Mouse (Mus musculus): ENCODE data around the gene Mast3. TPM values are rescaled to one million over a fixed set of nuclear protein-coding genes. Genes with fewer than 3 reads are reported as not detected.

Mast3 gene
- polyA plus RNA-seq, 1 experiment from 2014 or later = 15.8 TPM

DNA sequence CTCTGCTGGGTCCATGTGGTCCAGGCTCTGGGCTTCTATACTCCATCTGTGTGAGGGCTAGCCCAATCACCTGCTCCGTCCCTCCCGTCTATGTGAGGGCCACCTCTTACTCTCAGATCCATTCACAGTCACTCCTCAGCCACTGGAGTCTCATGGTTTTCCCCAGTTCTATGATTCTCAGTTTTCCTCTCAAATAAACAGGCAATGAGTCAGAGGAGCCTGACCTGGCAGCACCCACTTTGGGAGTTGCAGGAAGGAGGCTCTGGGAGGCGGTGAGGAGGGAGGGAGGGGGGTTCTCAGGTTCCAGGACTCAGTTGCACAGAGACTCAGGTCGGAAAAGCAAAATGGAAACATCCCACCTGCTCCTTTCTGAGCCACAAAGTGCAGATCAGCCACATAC is 8.0 kb upstream of the Mast3 start:
- Histone ChIP-seq H3K27me3 (peaks cover 55% of the 10 kb centered on the region), H3K4me1 (replicated peaks) (0 out of 2 replicates have a peak, but pooled peaks cover 7% of the 10 kb centered on the region), H3K36me3 (no peaks in the 10 kb centered on the region), H3K4me2 (no peak overlapping the region), H3K9ac (no peak overlapping the region), H3K4me3 (no peak overlapping the region), H3K27ac (replicated peaks) (no peak overlapping the region), H3K9me3 (no peaks in the 10 kb centered on the region)
- ATAC-seq (ENCODE audit: low read depth) = no peak
- WGBS = 54% methylated on average over 4 of the region's 4 CpGs

DNA sequence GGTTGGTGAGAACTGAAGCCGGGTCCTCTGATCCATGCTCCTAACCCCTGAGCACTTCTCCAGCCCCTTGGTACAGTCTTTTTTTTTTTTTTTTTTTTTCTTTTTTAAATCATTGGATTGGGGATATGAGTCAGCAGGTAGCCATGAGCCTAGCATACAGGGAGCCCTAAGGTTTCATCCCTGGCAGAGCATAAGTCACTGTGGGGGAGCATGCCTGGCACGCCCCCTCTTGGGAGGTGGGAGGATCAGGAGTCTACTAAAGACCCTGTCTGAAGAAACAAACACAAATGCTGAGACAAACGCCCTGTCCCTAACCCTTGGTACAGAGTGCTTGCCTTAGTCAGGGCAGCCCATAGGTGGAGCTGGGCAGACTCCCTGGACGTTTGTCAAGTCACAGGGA is 7.2 kb upstream of the Mast3 start:
- H3K4me1 ChIP-seq (replicated peaks) = 0 out of 2 replicates have a peak, but pooled peaks cover 6% of the 10 kb centered on the region
- WGBS = 35% methylated on average over 4 of the region's 4 CpGs
- H3K9me3 ChIP-seq = no peaks in the 10 kb centered on the region
- H3K27ac ChIP-seq (replicated peaks) = no peak overlapping the region
- no peak overlapping the region for H3K4me2 ChIP-seq
- no peak for ATAC-seq (ENCODE audit: low read depth)
- H3K4me3 ChIP-seq = no peak overlapping the region
- no peak overlapping the region for H3K9ac ChIP-seq
- H3K36me3 ChIP-seq = no peaks in the 10 kb centered on the region
- H3K27me3 ChIP-seq = peaks cover 51% of the 10 kb centered on the region

GRCm38 (mm10) chr8:70810962-70811680 is 6.3 kb upstream of the Mast3 start:
- peaks cover 49% of the 10 kb centered on the region for H3K27me3 ChIP-seq
- no peaks in the 10 kb centered on the region for H3K9me3 ChIP-seq
- ATAC-seq (ENCODE audit: low read depth) = no peak
- no peak overlapping the region for H3K27ac ChIP-seq (replicated peaks)
- H3K4me1 ChIP-seq (replicated peaks) = no peaks in the 10 kb centered on the region
- 74% methylated on average over 20 of the region's 20 CpGs for WGBS
- H3K4me2 ChIP-seq = no peak overlapping the region
- no peak overlapping the region for H3K4me3 ChIP-seq
- no peak overlapping the region for H3K9ac ChIP-seq
- no peaks in the 10 kb centered on the region for H3K36me3 ChIP-seq

DNA sequence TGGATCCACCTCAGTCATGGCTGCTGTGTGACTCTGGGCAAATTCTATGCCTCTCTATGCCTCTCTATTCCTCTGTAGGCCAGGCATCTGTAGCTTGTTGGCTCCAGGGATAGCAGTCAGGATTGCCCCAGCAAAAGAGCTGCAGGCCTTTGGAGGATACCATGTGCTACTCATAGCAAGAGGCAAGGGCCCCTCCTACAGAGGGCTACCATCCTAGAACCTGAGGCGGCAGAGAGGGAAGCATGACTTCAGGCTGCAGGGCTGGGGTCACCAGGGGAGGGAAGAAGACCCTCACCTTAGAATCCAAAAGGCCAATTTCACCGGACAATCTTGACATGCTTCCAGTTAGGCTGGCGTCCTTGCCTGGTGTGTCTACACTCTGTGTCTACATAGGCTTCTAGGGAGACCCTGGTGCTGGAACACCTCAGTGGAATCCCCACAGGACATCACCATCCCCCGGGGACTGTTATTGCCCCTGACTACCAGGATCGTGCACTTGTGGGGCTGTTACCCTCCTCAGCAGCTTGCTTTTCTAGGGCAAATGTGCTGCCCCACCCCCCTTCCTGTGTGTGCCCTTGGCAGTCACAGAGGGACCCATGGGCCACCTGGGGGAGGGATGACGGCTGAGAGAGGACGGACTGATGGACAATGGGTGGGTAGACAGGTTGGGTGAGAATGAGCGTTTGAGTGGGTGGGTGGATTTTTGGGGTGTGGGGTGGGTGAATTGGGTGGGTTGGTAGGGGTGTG is 4.3 kb upstream of the Mast3 start:
- no peak overlapping the region for H3K4me2 ChIP-seq
- 82% methylated on average over 8 of the region's 8 CpGs for WGBS
- peaks cover 8% of the 10 kb centered on the region for H3K4me1 ChIP-seq (replicated peaks)
- no peak for ATAC-seq (ENCODE audit: low read depth)
- H3K27ac ChIP-seq (replicated peaks) = no peak overlapping the region
- no peaks in the 10 kb centered on the region for H3K36me3 ChIP-seq
- H3K4me3 ChIP-seq = no peak overlapping the region
- no peak overlapping the region for H3K9ac ChIP-seq
- H3K27me3 ChIP-seq = peaks cover 49% of the 10 kb centered on the region
- H3K9me3 ChIP-seq = no peaks in the 10 kb centered on the region

GRCm38 (mm10) chr8:70808239-70808638 is 3.4 kb upstream of the Mast3 start, which contains the start of gene Il12rb1:
Il12rb1 (plus strand) TSS chr8:70808449.
- no peaks in the 10 kb centered on the region for H3K9me3 ChIP-seq
- peaks cover 15% of the 10 kb centered on the region for H3K4me1 ChIP-seq (replicated peaks)
- H3K27me3 ChIP-seq = peaks cover 49% of the 10 kb centered on the region
- no peak for ATAC-seq (ENCODE audit: low read depth)
- 71% methylated on average over 5 of the region's 5 CpGs for WGBS
- no peak within 1 kb of the TSS for H3K4me3 ChIP-seq
- H3K27ac ChIP-seq (replicated peaks) = no peak within 1 kb of the TSS
- H3K4me2 ChIP-seq = no peak within 1 kb of the TSS
- no peak within 1 kb of the TSS for H3K9ac ChIP-seq
- no peaks in the 10 kb centered on the region for H3K36me3 ChIP-seq

- Histone ChIP-seq H3K4me2 (no peak overlapping the region), H3K27ac (replicated peaks) (no peak overlapping the region), H3K9me3 (no peaks in the 10 kb centered on the region), H3K27me3 (peaks cover 53% of the 10 kb centered on the region), H3K36me3 (no peaks in the 10 kb centered on the region), H3K9ac (no peak overlapping the region), H3K4me3 (no peak overlapping the region), H3K4me1 (replicated peaks) (peaks cover 15% of the 10 kb centered on the region)
- WGBS = 53% methylated on average over 1 of the region's 1 CpGs
- no peak for ATAC-seq (ENCODE audit: low read depth)
These were observed 2.5 kb upstream of the Mast3 start for GRCm38 (mm10) chr8:70807304-70807703.

GRCm38 (mm10) chr8:70806541-70806940 is 1.7 kb upstream of the Mast3 start:
- H3K4me2 ChIP-seq = no peak overlapping the region
- no peak overlapping the region for H3K4me3 ChIP-seq
- WGBS = 67% methylated on average over 4 of the region's 4 CpGs
- H3K36me3 ChIP-seq = no peaks in the 10 kb centered on the region
- H3K27ac ChIP-seq (replicated peaks) = no peak overlapping the region
- H3K9me3 ChIP-seq = no peaks in the 10 kb centered on the region
- H3K4me1 ChIP-seq (replicated peaks) = peaks cover 15% of the 10 kb centered on the region
- no peak overlapping the region for H3K9ac ChIP-seq
- peaks cover 60% of the 10 kb centered on the region for H3K27me3 ChIP-seq
- no peak for ATAC-seq (ENCODE audit: low read depth)

DNA sequence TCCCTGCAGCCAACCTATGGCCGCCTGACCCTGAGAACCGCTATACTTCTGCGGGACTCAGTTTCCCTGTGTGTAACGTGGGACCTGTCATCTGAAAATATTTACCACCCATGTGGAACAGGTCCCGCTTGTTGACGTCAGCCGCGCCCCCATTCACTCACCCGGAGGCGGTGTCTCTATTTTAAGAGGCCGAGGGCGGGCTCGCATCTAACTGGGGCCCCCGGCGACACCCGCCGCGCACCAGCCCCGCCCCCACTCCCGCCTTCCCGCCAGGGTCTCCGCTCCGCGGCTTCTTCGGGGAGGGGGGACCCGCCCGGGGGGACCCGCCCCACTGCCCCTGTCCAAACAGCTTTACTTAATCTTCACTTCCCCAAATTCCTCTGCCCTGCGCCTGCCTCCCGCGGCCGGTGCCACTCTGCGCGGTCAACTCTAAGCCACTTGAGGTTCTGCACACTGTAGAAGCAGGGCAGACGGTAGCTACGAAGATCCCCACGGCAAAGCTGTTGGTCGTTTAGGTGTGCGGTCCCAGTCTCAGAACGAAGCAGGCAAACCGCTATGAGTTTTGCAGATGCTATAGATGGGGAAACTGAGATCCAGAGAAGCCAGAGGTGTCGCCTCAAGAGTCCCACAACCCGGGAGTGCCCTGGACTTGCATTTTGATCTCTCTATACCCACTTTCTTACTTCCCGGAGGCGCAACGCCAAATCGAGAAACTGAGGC is 933 bp downstream of the Mast3 start:
- peak overlapping the region; percentile 75 for H3K4me2 ChIP-seq
- H3K4me1 ChIP-seq (replicated peaks) = peaks cover 25% of the 10 kb centered on the region
- peak overlapping the region; percentile 68 for H3K9ac ChIP-seq
- 0 out of 2 replicates have a peak, but pooled peaks have one; percentile 8 for ATAC-seq (ENCODE audit: low read depth)
- no peak overlapping the region for H3K27ac ChIP-seq (replicated peaks)
- H3K36me3 ChIP-seq = no peaks in the 10 kb centered on the region
- WGBS = 2% methylated on average over 47 of the region's 47 CpGs
- H3K4me3 ChIP-seq = peak overlapping the region; percentile 51
- H3K9me3 ChIP-seq = no peaks in the 10 kb centered on the region
- peaks cover 77% of the 10 kb centered on the region for H3K27me3 ChIP-seq

- no peak for ATAC-seq (ENCODE audit: low read depth)
- WGBS = 70% methylated on average over 11 of the region's 11 CpGs
- H3K27me3 ChIP-seq = peaks cover 87% of the 10 kb centered on the region
- no peak overlapping the region for H3K4me2 ChIP-seq
- H3K9me3 ChIP-seq = no peaks in the 10 kb centered on the region
- no peak overlapping the region for H3K9ac ChIP-seq
- no peak overlapping the region for H3K4me3 ChIP-seq
- no peak overlapping the region for H3K27ac ChIP-seq (replicated peaks)
- peaks cover 31% of the 10 kb centered on the region for H3K4me1 ChIP-seq (replicated peaks)
- H3K36me3 ChIP-seq = no peaks in the 10 kb centered on the region
These were observed 1.9 kb downstream of the Mast3 start for GRCm38 (mm10) chr8:70802786-70803510.

DNA sequence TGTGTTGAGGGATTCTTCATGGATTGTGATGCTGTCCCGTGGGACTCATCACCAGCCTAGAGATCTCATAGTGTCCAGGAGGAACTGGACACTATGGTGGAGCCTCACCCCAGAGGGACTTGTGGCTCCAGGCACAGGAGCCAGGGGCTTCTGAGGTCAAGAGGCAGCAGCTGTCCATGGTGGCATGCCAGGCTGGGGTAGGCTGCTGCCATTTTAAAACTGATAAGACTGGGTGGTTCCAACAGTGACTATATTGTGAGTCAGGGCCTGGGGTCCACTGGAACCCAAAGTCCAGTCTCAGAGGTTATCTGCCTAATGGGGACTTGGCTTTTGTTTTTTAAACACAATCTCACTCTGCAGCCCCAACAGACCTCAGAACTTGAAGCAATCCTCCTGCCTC is 3.0 kb downstream of the Mast3 start:
- peaks cover 84% of the 10 kb centered on the region for H3K27me3 ChIP-seq

DNA sequence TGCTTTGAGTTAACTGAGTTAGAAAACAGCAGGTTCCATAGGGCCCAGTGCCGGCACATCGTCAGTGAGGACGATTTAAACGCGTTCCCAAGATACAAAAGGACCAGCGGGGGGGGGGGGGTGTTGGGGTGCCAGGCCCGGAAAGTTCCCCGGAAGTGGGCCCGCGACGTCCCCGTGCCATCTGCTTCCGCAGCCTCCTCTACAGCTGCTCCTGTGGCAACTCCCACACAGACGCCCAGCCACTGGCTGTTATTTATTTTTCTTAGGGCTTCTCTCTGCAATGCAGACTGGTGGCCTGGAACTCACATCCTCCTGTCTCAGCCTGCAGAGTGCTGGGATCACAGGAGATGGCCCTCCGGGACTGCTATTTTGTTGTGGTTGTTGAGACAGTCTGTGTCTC is 3.7 kb downstream of the Mast3 start:
- Histone ChIP-seq H3K4me3 (no peak overlapping the region), H3K36me3 (no peaks in the 10 kb centered on the region), H3K4me2 (no peak overlapping the region), H3K27ac (replicated peaks) (no peak overlapping the region), H3K4me1 (replicated peaks) (peaks cover 43% of the 10 kb centered on the region), H3K27me3 (peaks cover 77% of the 10 kb centered on the region), H3K9me3 (no peaks in the 10 kb centered on the region), H3K9ac (no peak overlapping the region)
- 29% methylated on average over 15 of the region's 15 CpGs for WGBS
- no peak for ATAC-seq (ENCODE audit: low read depth)

More for the DNA sequence above, 3.0 kb downstream of the Mast3 start:
- WGBS = 86% methylated on average over 1 of the region's 1 CpGs
- Histone ChIP-seq H3K9me3 (no peaks in the 10 kb centered on the region), H3K4me2 (no peak overlapping the region), H3K27ac (replicated peaks) (no peak overlapping the region), H3K9ac (no peak overlapping the region), H3K36me3 (no peaks in the 10 kb centered on the region), H3K4me1 (replicated peaks) (peaks cover 38% of the 10 kb centered on the region), H3K4me3 (no peak overlapping the region)
- ATAC-seq (ENCODE audit: low read depth) = no peak

All from neural tube, embryonic 13.5 days (tissue).